Mouse (Mus musculus): ENCODE measurements around the gene Dclk3.

- TF ChIP-seq TAL1 (conservative IDR thresholded peaks at IDR 0.05; ENCODE audit: low read depth, low read length): no peak
- TF ChIP-seq CTCF (IDR thresholded peaks at IDR 0.05; ENCODE audit: low read depth, low read length): no peak
- TF ChIP-seq GATA1 (IDR thresholded peaks at IDR 0.05; ENCODE audit: borderline replicate concordance, low read length): no peak
These were observed 67.2 kb downstream of the Dclk3 start for GRCm38 (mm10) chr9:111506075-111506474.

All from G1E (cell line).